Mouse (Mus musculus): ENCODE results near the gene Stip1. TPM values are rescaled to one million over a fixed set of nuclear protein-coding genes. Genes with fewer than 3 reads are reported as not detected.
"Not testable (repeated sequence)": the region's sequence is repeated elsewhere in the genome, so short reads cannot be mapped to it uniquely, and the experiment has no call there.

Gene Stip1
- polyA plus RNA-seq, 1 experiment from 2014 or later, result 116 TPM

- Histone ChIP-seq H3K9me3 (replicated peaks) (no peaks in the 10 kb centered on the region), H3K27me3 (no peaks in the 10 kb centered on the region), H3K9ac (peak within 1 kb of the TSS; percentile 73), H3K4me3 (replicated peaks) (peak within 1 kb of the TSS; percentile 69), H3K36me3 (replicated peaks) (no peaks in the 10 kb centered on the region; the same call in 1 of the 2 replicates), H3K4me2 (peak within 1 kb of the TSS; percentile 96), H3K4me1 (replicated peaks) (peaks cover 63% of the 10 kb centered on the region), H3K27ac (replicated peaks) (peak within 1 kb of the TSS; percentile 67)
- ATAC-seq (ENCODE audit: insufficient read depth), result peak; percentile 92
- WGBS (ENCODE audit: insufficient replicate concordance), result 1% methylated on average over 37 of the region's 37 CpGs
These were observed 47.5 kb downstream of the Stip1 start, which contains the start of gene Dnajc4 for GRCm38 (mm10) chr19:6992011-6992858. Gene Dnajc4, minus strand, starts transcription at chr19:6992572.

GRCm38 (mm10) chr19:6991166-6991565 is 48.6 kb downstream of the Stip1 start:
- not testable (repeated sequence) for H3K27ac ChIP-seq (replicated peaks); H3K36me3 ChIP-seq (replicated peaks); H3K9me3 ChIP-seq (replicated peaks); H3K9ac ChIP-seq; H3K4me2 ChIP-seq; ATAC-seq (ENCODE audit: insufficient read depth); H3K27me3 ChIP-seq; H3K4me3 ChIP-seq (replicated peaks)
- WGBS (ENCODE audit: insufficient replicate concordance), result 71% methylated on average over 6 of the region's 6 CpGs
- H3K4me1 ChIP-seq (replicated peaks), result peaks cover 66% of the 10 kb centered on the region

GRCm38 (mm10) chr19:6990712-6991111 is 49.1 kb downstream of the Stip1 start:
- Histone ChIP-seq H3K4me2 (no peak overlapping the region), H3K36me3 (replicated peaks) (peaks cover 1% of the 10 kb centered on the region; the same call in 1 of the 2 replicates), H3K9me3 (replicated peaks) (no peaks in the 10 kb centered on the region), H3K9ac (no peak overlapping the region), H3K27me3 (no peaks in the 10 kb centered on the region), H3K4me1 (replicated peaks) (peaks cover 66% of the 10 kb centered on the region), H3K27ac (replicated peaks) (no peak overlapping the region), H3K4me3 (replicated peaks) (no peak overlapping the region)
- no peak for ATAC-seq (ENCODE audit: insufficient read depth)
- WGBS (ENCODE audit: insufficient replicate concordance), result 81% methylated on average over 6 of the region's 6 CpGs

DNA sequence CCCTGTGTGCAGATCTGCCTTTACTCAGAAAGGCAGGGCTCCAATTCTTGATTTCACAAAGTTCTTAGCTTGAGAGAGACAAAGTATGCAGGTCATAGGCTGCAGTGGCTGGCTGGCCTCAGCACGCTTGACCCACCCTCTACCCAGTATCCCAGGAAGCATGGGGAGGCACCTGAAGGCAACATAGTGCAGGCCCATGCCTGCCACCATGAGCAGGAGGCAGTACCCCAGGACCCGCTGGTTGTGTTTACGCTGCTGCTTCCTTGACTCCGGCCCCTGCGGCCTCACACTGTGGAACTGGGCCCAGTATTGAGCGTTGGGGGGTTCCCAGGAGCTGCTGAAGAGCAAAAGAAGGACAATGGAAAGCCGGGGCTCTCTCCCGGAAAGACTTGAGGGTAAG is 50.5 kb downstream of the Stip1 start:
- H3K9ac ChIP-seq, result no peak overlapping the region
- H3K27ac ChIP-seq (replicated peaks), result no peak overlapping the region
- WGBS (ENCODE audit: insufficient replicate concordance), result 84% methylated on average over 8 of the region's 8 CpGs
- no peaks in the 10 kb centered on the region for H3K27me3 ChIP-seq
- H3K4me2 ChIP-seq, result no peak overlapping the region
- ATAC-seq (ENCODE audit: insufficient read depth), result no peak
- H3K36me3 ChIP-seq (replicated peaks), result peaks cover 13% of the 10 kb centered on the region
- H3K9me3 ChIP-seq (replicated peaks), result no peaks in the 10 kb centered on the region
- H3K4me1 ChIP-seq (replicated peaks), result peaks cover 60% of the 10 kb centered on the region
- H3K4me3 ChIP-seq (replicated peaks), result no peak overlapping the region

- ATAC-seq (ENCODE audit: insufficient read depth), result no peak
- peak overlapping the region; percentile 81 for H3K9ac ChIP-seq
- 14% methylated on average over 8 of the region's 8 CpGs for WGBS (ENCODE audit: insufficient replicate concordance)
- peak overlapping the region; percentile 76 for H3K4me3 ChIP-seq (replicated peaks)
- H3K36me3 ChIP-seq (replicated peaks), result peaks cover 24% of the 10 kb centered on the region
- peaks cover 51% of the 10 kb centered on the region for H3K4me1 ChIP-seq (replicated peaks)
- H3K27ac ChIP-seq (replicated peaks), result peak overlapping the region; percentile 84; the same call in 1 of the 2 replicates
- no peaks in the 10 kb centered on the region for H3K9me3 ChIP-seq (replicated peaks)
- no peaks in the 10 kb centered on the region for H3K27me3 ChIP-seq
- peak overlapping the region; percentile 100 for H3K4me2 ChIP-seq
These were observed 51.9 kb downstream of the Stip1 start for GRCm38 (mm10) chr19:6987904-6988285.

- under 1% methylated on average over 84 of the region's 85 CpGs for WGBS (ENCODE audit: insufficient replicate concordance)
- no peaks in the 10 kb centered on the region for H3K9me3 ChIP-seq (replicated peaks)
- H3K4me3 ChIP-seq (replicated peaks), result peak within 1 kb of the TSS; percentile 76
- peak within 1 kb of the TSS; percentile 81 for H3K9ac ChIP-seq
- peaks cover 54% of the 10 kb centered on the region for H3K4me1 ChIP-seq (replicated peaks)
- H3K36me3 ChIP-seq (replicated peaks), result peaks cover 30% of the 10 kb centered on the region
- ATAC-seq (ENCODE audit: insufficient read depth), result peak; percentile 56
- peak within 1 kb of the TSS; percentile 100 for H3K4me2 ChIP-seq
- peak within 1 kb of the TSS; percentile 84 for H3K27ac ChIP-seq (replicated peaks)
- no peaks in the 10 kb centered on the region for H3K27me3 ChIP-seq
These were observed 52.5 kb downstream of the Stip1 start, which contains the start of gene Vegfb for GRCm38 (mm10) chr19:6987061-6987903. Gene Vegfb, minus strand, starts transcription at chr19:6987651.

DNA sequence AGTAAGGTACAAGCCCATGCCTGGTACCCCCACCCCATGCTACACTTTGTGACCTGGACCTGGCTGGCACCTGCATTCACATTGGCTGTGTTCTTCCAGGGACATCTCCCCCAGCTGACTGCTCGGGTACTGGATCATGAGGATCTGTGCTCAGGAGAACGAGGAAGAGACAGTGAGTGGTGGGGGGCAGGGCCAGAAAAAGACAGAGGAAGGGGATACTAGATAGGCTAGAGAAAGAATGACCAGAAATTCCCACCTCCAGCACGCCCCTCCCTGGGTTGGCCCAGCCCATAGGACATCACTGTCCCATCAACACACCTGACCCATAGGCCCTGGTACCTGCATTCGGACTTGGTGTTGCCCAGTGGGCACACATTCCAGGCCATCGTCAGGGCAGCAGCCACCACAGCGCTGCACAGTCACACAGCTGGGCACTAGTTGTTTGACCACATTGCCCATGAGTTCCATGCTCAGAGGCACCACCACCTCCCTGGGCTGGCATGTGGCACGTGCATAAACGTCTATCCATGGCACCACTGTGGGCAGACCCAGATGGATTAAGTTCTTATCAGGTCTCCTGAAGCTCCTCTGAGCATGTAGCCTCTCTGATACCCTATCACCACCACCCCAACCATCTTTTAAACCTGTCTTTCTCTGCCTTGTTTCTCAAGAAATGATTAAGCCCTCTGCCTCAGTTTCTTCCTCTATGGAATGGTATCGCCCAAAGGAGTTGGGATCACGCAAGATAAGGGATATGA is 53.6 kb downstream of the Stip1 start:
- H3K36me3 ChIP-seq (replicated peaks), result peaks cover 33% of the 10 kb centered on the region
- peaks cover 55% of the 10 kb centered on the region for H3K4me1 ChIP-seq (replicated peaks)
- peak overlapping the region; percentile 84 for H3K27ac ChIP-seq (replicated peaks)
- peak overlapping the region; percentile 76 for H3K4me3 ChIP-seq (replicated peaks)
- H3K9me3 ChIP-seq (replicated peaks), result no peaks in the 10 kb centered on the region
- H3K9ac ChIP-seq, result peak overlapping the region; percentile 81; the same call in 1 of the 2 replicates
- H3K27me3 ChIP-seq, result no peaks in the 10 kb centered on the region
- WGBS (ENCODE audit: insufficient replicate concordance), result 53% methylated on average over 10 of the region's 10 CpGs
- ATAC-seq (ENCODE audit: insufficient read depth), result peak; percentile 61
- H3K4me2 ChIP-seq, result peak overlapping the region; percentile 100

GRCm38 (mm10) chr19:6985300-6985699 is 54.5 kb downstream of the Stip1 start:
- no peak overlapping the region; the same call in 1 of the 2 replicates for H3K4me2 ChIP-seq
- no peaks in the 10 kb centered on the region for H3K27me3 ChIP-seq
- H3K4me3 ChIP-seq (replicated peaks), result no peak overlapping the region
- no peaks in the 10 kb centered on the region for H3K9me3 ChIP-seq (replicated peaks)
- H3K27ac ChIP-seq (replicated peaks), result 0 out of 2 replicates have a peak overlapping the region, but pooled peaks have one; percentile 29
- peaks cover 58% of the 10 kb centered on the region for H3K4me1 ChIP-seq (replicated peaks)
- no peak overlapping the region for H3K9ac ChIP-seq
- peaks cover 33% of the 10 kb centered on the region for H3K36me3 ChIP-seq (replicated peaks)
- no peak for ATAC-seq (ENCODE audit: insufficient read depth)
- WGBS (ENCODE audit: insufficient replicate concordance), result 84% methylated on average over 19 of the region's 19 CpGs

GRCm38 (mm10) chr19:6983621-6984020 is 56.1 kb downstream of the Stip1 start:
- H3K27me3 ChIP-seq, result no peaks in the 10 kb centered on the region
- no peak overlapping the region for H3K9ac ChIP-seq
- no peaks in the 10 kb centered on the region for H3K9me3 ChIP-seq (replicated peaks)
- H3K4me1 ChIP-seq (replicated peaks), result peaks cover 66% of the 10 kb centered on the region
- no peak for ATAC-seq (ENCODE audit: insufficient read depth)
- no peak overlapping the region for H3K4me3 ChIP-seq (replicated peaks)
- no peak overlapping the region for H3K4me2 ChIP-seq
- no peak overlapping the region for H3K27ac ChIP-seq (replicated peaks)
- WGBS (ENCODE audit: insufficient replicate concordance), result 82% methylated on average over 5 of the region's 5 CpGs
- H3K36me3 ChIP-seq (replicated peaks), result peaks cover 34% of the 10 kb centered on the region

- Histone ChIP-seq H3K4me2 (peak overlapping the region; percentile 98), H3K4me3 (replicated peaks) (peak overlapping the region; percentile 77), H3K27me3 (no peaks in the 10 kb centered on the region), H3K9me3 (replicated peaks) (no peaks in the 10 kb centered on the region), H3K27ac (replicated peaks) (peak overlapping the region; percentile 91), H3K4me1 (replicated peaks) (peaks cover 66% of the 10 kb centered on the region), H3K36me3 (replicated peaks) (peaks cover 53% of the 10 kb centered on the region), H3K9ac (no peak overlapping the region; the same call in 1 of the 2 replicates)
- ATAC-seq (ENCODE audit: insufficient read depth), result no peak
- 84% methylated on average over 4 of the region's 4 CpGs for WGBS (ENCODE audit: insufficient replicate concordance)
These were observed 58.3 kb downstream of the Stip1 start for GRCm38 (mm10) chr19:6981465-6981864.

All from liver, embryonic 15.5 days (tissue).